Mouse (Mus musculus) stomach, postnatal 0 days (tissue): Measurements from ENCODE around the gene 1700001O22Rik.

Source experiments
- CTCF ChIP-seq: IDR thresholded peaks from 2 replicates; pipeline ENCODE4 v1.5.1; 2016; ENCODE audit warnings: antibody characterized with exemption, low read depth, mild to moderate bottlenecking, moderate library complexity
- EP300 ChIP-seq: optimal IDR thresholded peaks from 2 replicates; pipeline ENCODE3; 2016; ENCODE audit warnings: antibody characterized with exemption

- TF ChIP-seq CTCF (no peak), EP300 (no peak)
These were observed 4.3 kb upstream of the 1700001O22Rik start, which contains the start of gene Ntmt1 for GRCm38 (mm10) chr2:30807648-30808295.
